Mouse (Mus musculus) liver, adult 2 months (tissue): ENCODE data around the gene Rassf5.

Experiments
- CTCF ChIP-seq: fragments of 200-500 bp; IDR thresholded peaks from 2 replicates; pipeline ENCODE4 v1.5.1; 2011; ENCODE audit warnings: low read depth, low read length, control low read depth
- POLR2A ChIP-seq: fragments of 200-500 bp; IDR thresholded peaks from 2 replicates; pipeline ENCODE4 v1.6.1; 2011; ENCODE audit warnings: low read length, control low read depth; ENCODE audit not compliant: insufficient read depth; ENCODE audit errors: extremely low read depth

DNA sequence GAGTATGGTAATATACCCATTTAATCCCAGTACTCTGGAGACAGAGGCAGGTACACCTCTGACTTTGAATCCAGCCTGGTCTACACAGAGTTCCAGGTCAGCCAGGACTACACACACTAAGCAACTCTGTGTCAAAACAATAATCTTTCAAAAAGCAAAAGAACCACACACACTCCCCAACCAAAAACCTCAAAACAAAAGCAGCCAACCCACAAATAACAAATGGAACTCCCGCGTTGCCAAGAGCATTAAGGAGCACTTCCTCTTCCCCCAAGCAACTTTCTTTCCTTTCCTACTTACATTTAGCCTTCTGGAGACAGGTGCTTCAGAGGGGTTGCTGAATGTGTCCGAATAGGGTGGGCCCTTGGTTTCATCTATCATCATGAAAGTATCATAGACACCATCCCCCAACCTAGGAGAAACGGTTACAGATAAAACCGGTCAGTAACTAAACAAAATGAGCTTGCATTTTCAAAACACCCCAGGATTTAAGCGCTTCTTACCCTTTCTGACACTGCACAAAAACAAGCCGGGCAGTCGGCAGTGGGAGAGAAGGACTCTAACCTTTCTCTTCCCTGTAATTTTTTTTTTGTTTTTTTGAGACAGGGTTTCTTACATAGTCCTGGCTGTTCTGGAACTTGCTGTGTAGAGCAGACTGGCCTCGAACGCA lies 109.0 kb downstream of the Rassf5 start:
- TF ChIP-seq CTCF (no peak), POLR2A (no peak)
